Mouse (Mus musculus) layer of hippocampus, adult 2 months (tissue): Measurements from ENCODE around the gene Zfp704. TPM values are rescaled to one million over a fixed set of nuclear protein-coding genes. Genes with fewer than 3 reads are reported as not detected.

Experiments
- DNase-seq, 2 experiments: peaks; one replicate each; pipeline ENCODE4 v3.0.0; 2022; ENCODE audit warnings: low spot score in 2 of 2
- H3K27ac ChIP-seq: fragments of 200-600 bp; 2 replicates; pipeline ENCODE4 v1.8.1; 2022
- H3K4me3 ChIP-seq: fragments of 200-600 bp; 2 replicates; pipeline ENCODE4 v1.8.1; 2022; ENCODE audit warnings: mild to moderate bottlenecking
- CTCF ChIP-seq: fragments of 200-600 bp; conservative IDR thresholded peaks from 2 replicates; pipeline ENCODE4 v1.8.1; 2022; ENCODE audit warnings: antibody characterized with exemption, mild to moderate bottlenecking, moderate library complexity
- total RNA-seq, 2 experiments: library from RNA; stranded (reverse); gene quantifications; 2 replicates each; pipeline ENCODE4 v1.2.3; 2021

The Zfp704 gene
- total RNA-seq, 2 experiments from 2014 or later = 30.6 to 34.3 TPM

DNA sequence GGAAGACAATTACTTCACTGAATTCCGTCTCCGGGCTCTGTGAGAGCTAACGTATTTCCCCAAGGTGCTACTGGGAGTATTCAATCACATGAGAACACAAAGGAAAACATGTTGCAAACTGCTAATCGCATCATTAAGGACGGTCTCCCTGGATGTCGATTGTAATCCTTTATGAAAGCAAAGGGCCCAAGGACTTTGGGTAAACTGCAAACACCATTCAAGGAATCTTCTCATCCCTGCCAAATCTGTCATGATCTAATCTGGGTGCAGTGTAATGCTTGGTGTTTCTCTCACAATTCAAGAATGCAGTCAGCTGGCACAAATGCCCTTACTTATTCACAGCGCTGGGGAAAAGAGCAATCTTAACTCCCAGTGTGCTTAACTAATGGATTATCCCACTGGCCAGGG is 96.2 kb downstream of the Zfp704 start:
- no peak for TF ChIP-seq CTCF
- no peak for DNase-seq
- no peak overlapping the region for H3K27ac ChIP-seq
- no peak overlapping the region for H3K4me3 ChIP-seq

GRCm38 (mm10) chr3:9512199-9512598 is 97.7 kb downstream of the Zfp704 start:
- no peak overlapping the region for H3K4me3 ChIP-seq
- TF ChIP-seq CTCF = no peak
- DNase-seq = no peak
- no peak overlapping the region for H3K27ac ChIP-seq

GRCm38 (mm10) chr3:9505692-9506211 is 104.1 kb downstream of the Zfp704 start:
- DNase-seq = no peak
- peak overlapping the region; percentile 53; the same call in 1 of the 2 replicates for H3K27ac ChIP-seq
- H3K4me3 ChIP-seq = no peak overlapping the region

DNA sequence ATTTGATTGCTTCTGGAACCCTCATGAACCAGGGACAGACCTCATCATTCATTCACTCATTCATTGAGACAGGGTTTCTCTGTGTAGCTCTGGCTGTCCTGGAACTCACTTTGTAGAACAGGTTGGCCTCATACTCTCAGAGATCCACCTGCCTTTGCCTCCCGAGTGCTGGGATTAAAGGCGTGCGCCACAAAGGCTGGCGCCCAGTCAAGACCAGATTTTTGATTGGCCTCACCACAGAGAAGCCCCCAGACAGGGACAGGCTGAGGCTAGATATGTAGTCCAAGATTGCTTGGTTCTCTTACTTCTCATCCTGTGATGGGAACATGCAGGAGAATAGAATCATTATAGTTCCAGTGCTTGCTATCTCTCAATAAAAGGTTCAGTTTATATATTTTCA is 105.5 kb downstream of the Zfp704 start:
- no peak for TF ChIP-seq CTCF
- Histone ChIP-seq H3K27ac (no peak overlapping the region), H3K4me3 (no peak overlapping the region)
- no peak for DNase-seq

More at GRCm38 (mm10) chr3:9505692-9506211, 104.1 kb downstream of the Zfp704 start:
- TF ChIP-seq CTCF = no peak

DNA sequence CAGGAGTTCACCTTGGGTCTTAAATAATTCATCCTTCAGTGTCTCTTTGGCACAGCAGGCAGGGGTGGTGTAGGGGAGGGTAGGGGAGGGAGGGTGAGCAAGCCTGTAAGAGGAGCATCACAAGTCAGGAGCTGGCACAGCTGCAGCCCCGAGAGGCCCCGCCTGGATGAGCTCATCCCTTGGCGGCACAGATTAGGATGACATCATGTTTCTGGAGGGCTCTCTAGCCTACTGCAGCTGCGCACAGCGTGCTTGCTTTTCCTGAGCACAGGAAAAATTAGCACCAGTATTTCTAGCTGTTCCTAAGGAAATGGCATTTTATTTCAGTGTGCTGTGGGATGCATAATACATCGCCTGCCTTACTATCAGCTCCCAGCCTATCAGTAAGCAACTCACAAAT is 109.2 kb downstream of the Zfp704 start:
- Histone ChIP-seq H3K27ac (peak overlapping the region; percentile 84), H3K4me3 (peak overlapping the region; percentile 4; the same call in 1 of the 2 replicates)
- peak; percentile 87 to 95 for DNase-seq
- TF ChIP-seq CTCF = no peak; the same call in 1 of the 2 replicates

DNA sequence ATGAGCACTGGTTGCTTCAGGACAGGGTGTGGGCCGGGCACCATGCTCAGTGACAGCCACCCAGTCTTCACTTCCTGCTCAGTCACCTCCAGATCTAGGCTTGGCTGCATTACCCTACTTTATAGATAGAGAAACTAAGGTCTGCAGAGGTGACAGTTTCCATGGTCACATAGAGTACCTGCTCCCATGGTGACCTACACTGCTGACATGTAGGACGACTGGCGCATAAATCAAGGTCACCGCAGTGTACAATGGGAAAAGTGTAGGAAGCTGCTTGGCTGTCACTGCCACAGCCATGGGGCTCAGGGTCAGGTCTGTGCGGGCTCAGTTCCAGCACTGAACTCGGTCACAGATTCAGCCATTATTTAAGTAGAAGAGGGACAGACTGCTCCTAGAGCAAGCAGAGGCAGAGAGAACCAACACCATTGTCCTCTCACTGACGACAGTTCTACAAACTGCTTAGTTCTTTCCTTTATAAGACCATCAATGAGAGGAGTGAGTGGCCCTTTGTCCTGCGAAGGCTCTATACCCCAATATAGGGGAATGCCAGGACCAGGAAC is 109.8 kb downstream of the Zfp704 start:
- peak overlapping the region; percentile 84 for H3K27ac ChIP-seq
- no peak overlapping the region for H3K4me3 ChIP-seq
- TF ChIP-seq CTCF = no peak
- no peak for DNase-seq

DNA sequence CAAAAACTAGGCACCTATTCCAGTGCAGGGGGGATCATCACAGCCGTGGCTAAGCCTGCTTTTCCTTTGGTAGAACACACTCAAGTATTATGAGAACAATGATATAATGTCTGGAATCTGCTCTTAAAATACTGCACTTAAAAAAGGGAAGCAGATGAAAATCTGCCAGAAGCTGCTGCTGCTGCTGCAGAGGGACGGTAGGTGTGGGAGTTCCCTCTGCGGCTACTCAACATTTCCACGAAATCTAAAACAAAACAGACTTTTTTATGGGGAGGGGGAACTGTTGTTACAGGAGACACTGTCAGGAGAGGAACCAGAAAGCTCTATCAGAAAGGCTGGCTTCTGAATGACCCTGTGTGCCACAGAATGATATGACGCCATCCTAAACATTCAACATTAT is 110.4 kb downstream of the Zfp704 start:
- no peak for DNase-seq
- Histone ChIP-seq H3K27ac (peak overlapping the region; percentile 84), H3K4me3 (no peak overlapping the region)
- no peak for TF ChIP-seq CTCF

- Histone ChIP-seq H3K27ac (no peak overlapping the region), H3K4me3 (no peak overlapping the region)
- DNase-seq = peak in 1 of 2 experiments; percentile 38
- TF ChIP-seq CTCF = no peak
Observed at GRCm38 (mm10) chr3:9497260-9497659, 112.6 kb downstream of the Zfp704 start.

DNA sequence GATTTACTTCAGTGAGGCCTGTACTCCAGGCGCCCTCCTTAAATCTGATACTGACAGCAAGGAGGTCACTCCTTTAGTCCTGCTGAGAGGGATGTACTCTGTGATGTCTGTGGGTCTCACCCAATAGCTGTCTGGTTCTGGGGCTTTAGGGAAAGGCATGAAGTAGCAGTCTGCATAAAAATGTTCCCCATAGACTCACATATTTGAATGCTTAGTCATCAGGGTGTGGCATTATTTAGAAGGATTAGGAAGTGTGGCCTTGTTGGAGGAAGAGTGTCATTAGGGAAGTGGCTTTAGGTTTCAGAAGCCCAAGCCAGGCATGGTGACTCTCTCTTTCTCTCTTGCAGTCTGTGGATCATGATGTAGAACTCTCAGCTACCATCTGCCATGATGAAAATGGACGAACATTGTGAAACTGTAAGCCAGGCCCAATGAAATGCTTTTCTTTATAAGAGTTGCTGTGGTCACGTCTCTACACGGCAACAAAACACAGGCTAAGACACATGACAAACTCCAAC is 118.1 kb downstream of the Zfp704 start:
- H3K27ac ChIP-seq = no peak overlapping the region
- H3K4me3 ChIP-seq = no peak overlapping the region
- no peak for DNase-seq
- no peak for TF ChIP-seq CTCF

DNA sequence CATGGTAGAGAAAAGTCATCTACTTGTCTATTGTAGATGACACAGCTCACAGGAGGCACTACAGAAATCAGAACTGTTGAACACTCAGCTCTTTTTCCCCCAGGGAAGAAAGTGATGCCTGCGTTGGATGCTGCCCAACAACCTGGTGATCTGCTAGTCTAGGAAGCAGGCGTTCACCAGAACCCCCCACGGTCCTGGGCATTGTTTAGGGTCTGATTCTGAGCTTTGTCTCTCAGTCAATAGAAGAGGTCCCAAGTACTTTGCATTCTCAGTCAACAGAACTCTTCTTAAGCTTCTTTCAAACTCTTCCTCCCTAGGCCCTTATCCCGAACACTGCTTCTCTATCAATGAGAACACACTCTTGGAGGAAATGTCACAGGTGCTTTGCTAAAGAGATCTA is 122.2 kb downstream of the Zfp704 start:
- DNase-seq = no peak
- H3K4me3 ChIP-seq = no peak overlapping the region
- no peak for TF ChIP-seq CTCF
- H3K27ac ChIP-seq = no peak overlapping the region

DNA sequence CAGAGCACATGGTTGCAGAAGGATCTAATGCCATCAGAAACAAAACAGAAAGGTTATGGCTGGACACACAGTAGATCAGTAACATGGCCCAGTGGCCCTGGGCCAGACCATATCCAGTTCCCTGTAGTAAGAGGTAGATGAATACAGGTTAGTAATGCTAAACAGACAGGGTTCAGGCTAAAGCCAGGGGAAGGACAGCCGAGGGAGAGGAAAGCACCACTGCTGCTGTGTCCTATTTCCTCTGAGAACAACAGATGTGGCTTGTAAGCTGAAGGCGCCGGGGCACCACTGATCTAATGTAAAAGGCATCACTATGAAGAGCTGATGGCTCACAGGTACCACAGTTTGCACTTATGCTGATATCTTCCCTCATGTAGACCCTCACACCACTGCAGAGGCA is 124.4 kb downstream of the Zfp704 start:
- TF ChIP-seq CTCF = no peak

GRCm38 (mm10) chr3:9481956-9482355 is 127.9 kb downstream of the Zfp704 start:
- DNase-seq = no peak
- TF ChIP-seq CTCF = no peak

More for the DNA sequence above, 124.4 kb downstream of the Zfp704 start:
- no peak overlapping the region for H3K27ac ChIP-seq
- no peak for DNase-seq
- H3K4me3 ChIP-seq = no peak overlapping the region

GRCm38 (mm10) chr3:9481358-9481757 is 128.5 kb downstream of the Zfp704 start:
- no peak for DNase-seq
- Histone ChIP-seq H3K4me3 (no peak overlapping the region), H3K27ac (no peak overlapping the region)
- TF ChIP-seq CTCF = no peak

More at GRCm38 (mm10) chr3:9481956-9482355, 127.9 kb downstream of the Zfp704 start:
- H3K27ac ChIP-seq = no peak overlapping the region
- H3K4me3 ChIP-seq = no peak overlapping the region

GRCm38 (mm10) chr3:9480936-9481335 is 128.9 kb downstream of the Zfp704 start:
- no peak for TF ChIP-seq CTCF
- Histone ChIP-seq H3K27ac (no peak overlapping the region), H3K4me3 (no peak overlapping the region)
- DNase-seq = no peak
